Mouse (Mus musculus) kidney, postnatal 0 days (tissue): ENCODE measurements at regions not wholly inside any gene's neighbourhood (a gene's known extent, or its start where the extent isn't known, plus 50 kb on each side); places are given as distances from the start of the nearest gene placed in this dataset.
A peak's percentile ranks its signal among the peaks of the same experiment; 100 is the strongest.

Experiments used
- ATAC-seq: fragments of 200-750 bp; cut with Nextera tagmentation; replicated peaks from 2 replicates; pipeline ENCODE4 v1.8.0; 2017; ENCODE audit warnings: low read depth, moderate number of reproducible peaks, moderate TSS enrichment, moderate library complexity; ENCODE audit not compliant: low FRiP score
- DNase-seq: peaks from one replicate; pipeline ENCODE4 v3.0.0-alpha.2; 2016; ENCODE audit warnings: low spot score
- H3K27ac ChIP-seq: fragments of 300-500 bp; sonication (generic); 2 replicates; pipeline ENCODE4 v1.5.1; 2014; ENCODE audit warnings: mild to moderate bottlenecking
- H3K27me3 ChIP-seq: fragments of 300-500 bp; sonication (generic); 2 replicates; pipeline ENCODE4 v1.6.1; 2014; ENCODE audit warnings: low read length, mixed read lengths; ENCODE audit not compliant: insufficient read depth
- H3K36me3 ChIP-seq: fragments of 300-500 bp; sonication (generic); 2 replicates; pipeline ENCODE4 v1.6.1; 2014; ENCODE audit warnings: low read length, mixed read lengths; ENCODE audit not compliant: insufficient read depth
- H3K4me1 ChIP-seq: fragments of 300-500 bp; sonication (generic); replicated peaks from 2 replicates; pipeline ENCODE4 v1.6.1; 2014; ENCODE audit warnings: antibody characterized with exemption, low read length, mixed read lengths; ENCODE audit not compliant: insufficient read depth
- H3K4me2 ChIP-seq: fragments of 300-500 bp; sonication (generic); 2 replicates; pipeline ENCODE4 v1.6.1; 2014; ENCODE audit warnings: mild to moderate bottlenecking, low read length, moderate library complexity, mixed read lengths
- H3K4me3 ChIP-seq: fragments of 300-500 bp; sonication (generic); replicated peaks from 2 replicates; pipeline ENCODE4 v1.5.1; 2014; ENCODE audit warnings: low read depth, low read length
- H3K9ac ChIP-seq: fragments of 300-500 bp; sonication (generic); 2 replicates; pipeline ENCODE4 v1.6.1; 2014; ENCODE audit warnings: low read depth, low read length
- H3K9me3 ChIP-seq: fragments of 300-500 bp; sonication (generic); replicated peaks from 2 replicates; pipeline ENCODE4 v1.6.1; 2016; ENCODE audit warnings: low read length, inconsistent platforms, mixed read lengths
- CTCF ChIP-seq: IDR thresholded peaks from 2 replicates; pipeline ENCODE4 v1.5.1; 2016; ENCODE audit warnings: antibody characterized with exemption, low read depth, mild to moderate bottlenecking, moderate library complexity
- WGBS: fragments of 180-500 bp; shearing (Covaris S2); extraction: QIAGEN DNeasy Blood & Tissue Kit; methylation state at CpG from one replicate; pipeline ENCODE4 v1.1.7; 2014; 5-methylcytosine and 5-hydroxymethylcytosine counted together

- no peaks in the 10 kb centered on the region for H3K36me3 ChIP-seq
- H3K4me3 ChIP-seq = no peak overlapping the region
- H3K27ac ChIP-seq = no peak overlapping the region
- no peaks in the 10 kb centered on the region for H3K9me3 ChIP-seq
- no peak for TF ChIP-seq CTCF
- H3K27me3 ChIP-seq = no peaks in the 10 kb centered on the region
- no peak for ATAC-seq
- WGBS = 94% methylated on average over 6 of the region's 6 CpGs
- no peak overlapping the region for H3K4me2 ChIP-seq
- no peak overlapping the region for H3K9ac ChIP-seq
- H3K4me1 ChIP-seq = no peaks in the 10 kb centered on the region
- no peak for DNase-seq
Measured at GRCm38 (mm10) chr13:19928761-19929160, 104.7 kb upstream of the Gpr141 start.

- H3K27me3 ChIP-seq = no peaks in the 10 kb centered on the region
- no peak overlapping the region for H3K4me2 ChIP-seq
- H3K27ac ChIP-seq = no peak overlapping the region
- H3K9me3 ChIP-seq = no peaks in the 10 kb centered on the region
- no peak for DNase-seq
- no peak overlapping the region for H3K9ac ChIP-seq
- H3K36me3 ChIP-seq = no peaks in the 10 kb centered on the region
- ATAC-seq = no peak
- no peaks in the 10 kb centered on the region for H3K4me1 ChIP-seq
- no peak overlapping the region for H3K4me3 ChIP-seq
- TF ChIP-seq CTCF = no peak
- WGBS = 83% methylated on average over 3 of the region's 3 CpGs
Measured at GRCm38 (mm10) chr13:19927807-19928206, 103.8 kb upstream of the Gpr141 start.

GRCm38 (mm10) chr13:19921084-19921827, 97.2 kb upstream of the Gpr141 start:
- Histone ChIP-seq H3K9me3 (no peaks in the 10 kb centered on the region), H3K4me2 (no peak overlapping the region), H3K36me3 (no peaks in the 10 kb centered on the region), H3K27ac (no peak overlapping the region), H3K4me1 (no peaks in the 10 kb centered on the region), H3K9ac (no peak overlapping the region), H3K27me3 (no peaks in the 10 kb centered on the region), H3K4me3 (no peak overlapping the region)
- ATAC-seq (0 out of 2 replicates have a peak, but pooled peaks have one; percentile 23), DNase-seq (no peak)
- WGBS = 85% methylated on average over 1 of the region's 1 CpGs
- TF ChIP-seq CTCF = no peak

DNA sequence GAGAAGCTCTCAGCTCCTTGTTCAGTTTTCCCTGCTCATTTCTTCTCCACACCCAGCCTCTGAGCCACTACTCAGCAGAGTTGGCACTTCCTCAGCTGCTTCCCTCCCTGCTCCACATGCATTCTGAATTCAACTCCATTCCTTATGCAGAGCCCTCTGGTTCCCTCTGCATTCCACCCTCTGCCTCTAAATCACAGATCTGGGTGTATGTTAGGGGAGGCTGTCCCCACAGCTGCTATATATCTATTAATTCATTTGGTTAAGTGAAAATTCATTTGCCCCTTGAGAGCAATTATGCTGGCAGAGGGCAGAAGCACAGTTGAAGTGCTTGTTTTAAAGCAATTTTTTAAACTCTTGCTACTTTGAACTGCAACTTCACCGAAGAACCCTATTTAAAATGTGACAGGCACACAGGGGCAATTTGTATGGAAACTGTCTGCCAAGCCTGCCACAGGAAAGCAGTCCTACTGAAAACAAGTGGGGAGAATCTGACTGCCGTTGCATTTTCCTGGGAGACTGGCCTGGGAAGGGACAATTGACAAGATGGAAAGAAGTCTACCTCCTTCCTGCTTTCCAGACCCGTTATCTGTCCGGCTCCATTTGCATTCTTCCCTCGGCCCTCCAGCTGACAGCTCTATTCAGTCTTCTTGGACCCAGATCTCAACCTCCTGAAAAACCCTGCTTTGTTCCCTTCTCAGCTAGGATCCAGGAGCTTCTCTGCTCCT, 88.0 kb upstream of the Gpr141 start:
- no peaks in the 10 kb centered on the region for H3K27me3 ChIP-seq
- no peak overlapping the region for H3K9ac ChIP-seq
- no peaks in the 10 kb centered on the region for H3K4me1 ChIP-seq
- no peak overlapping the region for H3K27ac ChIP-seq
- H3K4me2 ChIP-seq = no peak overlapping the region
- TF ChIP-seq CTCF = no peak
- peak; percentile 15 for DNase-seq
- H3K9me3 ChIP-seq = no peaks in the 10 kb centered on the region
- 41% methylated on average over 5 of the region's 5 CpGs for WGBS
- H3K4me3 ChIP-seq = no peak overlapping the region
- no peak for ATAC-seq
- H3K36me3 ChIP-seq = no peaks in the 10 kb centered on the region

GRCm38 (mm10) chr13:19902786-19903185, 78.7 kb upstream of the Gpr141 start:
- Histone ChIP-seq H3K36me3 (no peaks in the 10 kb centered on the region), H3K9ac (no peak overlapping the region), H3K4me3 (no peak overlapping the region), H3K4me1 (no peaks in the 10 kb centered on the region), H3K27ac (no peak overlapping the region), H3K4me2 (no peak overlapping the region), H3K9me3 (no peaks in the 10 kb centered on the region), H3K27me3 (no peaks in the 10 kb centered on the region)
- ATAC-seq = no peak
- no peak for TF ChIP-seq CTCF
- no peak for DNase-seq
- 78% methylated on average over 4 of the region's 4 CpGs for WGBS

GRCm38 (mm10) chr13:19897191-19897590, 73.1 kb upstream of the Gpr141 start:
- ATAC-seq (no peak), DNase-seq (no peak)
- Histone ChIP-seq H3K27me3 (no peaks in the 10 kb centered on the region), H3K9ac (no peak overlapping the region), H3K4me1 (no peaks in the 10 kb centered on the region), H3K36me3 (no peaks in the 10 kb centered on the region), H3K4me2 (no peak overlapping the region), H3K9me3 (no peaks in the 10 kb centered on the region), H3K4me3 (no peak overlapping the region), H3K27ac (no peak overlapping the region)
- no peak for TF ChIP-seq CTCF
- 63% methylated on average over 1 of the region's 1 CpGs for WGBS
